25 mouse cellular contexts compared by ENCODE assay signal in the genomic region with DNA sequence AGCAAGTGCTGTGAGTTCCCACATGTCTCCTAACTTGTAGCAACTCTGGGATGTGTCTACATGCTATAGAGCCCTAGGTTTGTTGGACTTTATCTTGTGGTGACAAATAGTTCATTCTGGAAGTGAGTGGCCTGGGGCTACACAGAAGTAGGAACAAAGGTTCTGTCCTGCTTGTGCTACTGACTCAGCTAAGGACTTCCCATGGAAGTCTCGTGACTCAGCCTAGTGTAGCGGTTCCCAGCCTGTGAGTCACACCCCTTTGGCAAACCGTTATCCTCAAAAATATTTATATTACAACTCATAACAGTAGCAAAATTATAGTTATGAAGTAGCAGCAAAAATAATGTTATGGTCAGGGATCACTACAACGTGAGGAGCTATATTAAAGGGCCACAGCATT.
A peak's percentile ranks its signal among the peaks of the same experiment; 100 is the strongest.
DNase-seq lines count a peak whose midpoint lies in the region; ATAC-seq and TF ChIP-seq lines count a peak whose summit lies in the region.
"Had no signal": no experiment of that assay in that cellular context is flagged by ENCODE, and none has a peak within 500 bp of the region (broad histone marks: within the 10 kb centered on the region; RNA-seq: fewer than 3 reads in every experiment).

No protein-coding gene starts in this region.

- H3K79me2 ChIP-seq in macrophage (ENCODE audit: inconsistent target), result no peaks in the 10 kb centered on the region

- TF ChIP-seq CTCF in lung, postnatal 0 days (IDR thresholded peaks at IDR 0.05), result no peak

- no peaks in the 10 kb centered on the region for H3K4me1 ChIP-seq in lung, postnatal 0 days (ENCODE audit: insufficient read depth, low read depth, low read length)
- H3K4me1 ChIP-seq: embryonic facial prominence, embryonic 15.5 days; limb, embryonic 13.5 days; midbrain, embryonic 15.5 days had no signal

- peak overlapping the region; percentile 80 for H3K27ac ChIP-seq in macrophage
- no peak overlapping the region for H3K27ac ChIP-seq in lung, postnatal 0 days (ENCODE audit: low read length)
- H3K27ac ChIP-seq: embryonic facial prominence, embryonic 15.5 days; forebrain, embryonic 10.5 days; kidney, postnatal 0 days; limb, embryonic 13.5 days; liver, embryonic 14.5 days; neural tube, embryonic 13.5 days had no signal

- H3K4me2 ChIP-seq in lung, postnatal 0 days (replicated peaks; ENCODE audit: low read depth, low read length), result no peak overlapping the region
- H3K4me2 ChIP-seq: embryonic facial prominence, embryonic 15.5 days; hindbrain, embryonic 12.5 days; limb, embryonic 13.5 days; lung, embryonic 14.5 days; midbrain, embryonic 15.5 days; neural tube, embryonic 13.5 days had no signal

- DNase-seq in adrenal gland, postnatal 14 days, result peak; percentile 45
- DNase-seq in adrenal gland, postnatal 4 days (ENCODE audit: low spot score in 2 of 2), result no peak
- DNase-seq in 3T3-L1 (ENCODE audit: low read depth, low spot score) (peak; percentile 89), adipocyte (ENCODE audit: low spot score) (peak; percentile 71)
- no peak for DNase-seq in spleen, adult 12 weeks (ENCODE audit: low spot score)
- no peak for DNase-seq in lung, postnatal 0 days (ENCODE audit: low spot score)
- DNase-seq: cerebellum, adult 2 months; cerebellum, postnatal 25 days; forebrain, postnatal 0 days; gastrocnemius, postnatal 36 days; kidney, adult 18-20 months; layer of hippocampus, adult 9-11 months; lung, embryonic 14.5 days; lung, postnatal 4 days; thymus, adult 2 months; thymus, postnatal 4 days had no signal

- H3K36me3 ChIP-seq in macrophage (ENCODE audit: inconsistent target), result no peaks in the 10 kb centered on the region
- H3K36me3 ChIP-seq in lung, postnatal 0 days (ENCODE audit: insufficient read depth, low read length), result no peaks in the 10 kb centered on the region
- H3K36me3 ChIP-seq: hindbrain, embryonic 12.5 days; midbrain, embryonic 15.5 days; neural tube, embryonic 13.5 days had no signal

- no peak for TF ChIP-seq EP300 in lung, postnatal 0 days (IDR thresholded peaks at IDR 0.05)

- WGBS in macrophage (ENCODE audit: missing documents), result 40% methylated on average over 4 of the region's 4 CpGs
- 67% methylated on average over 4 of the region's 4 CpGs for WGBS in lung, postnatal 0 days

- H3K9ac ChIP-seq in lung, postnatal 0 days (replicated peaks; ENCODE audit: low read depth), result no peak overlapping the region
- H3K9ac ChIP-seq: embryonic facial prominence, embryonic 15.5 days; forebrain, postnatal 0 days; hindbrain, embryonic 12.5 days; limb, embryonic 13.5 days; liver, embryonic 14.5 days; lung, embryonic 14.5 days; midbrain, embryonic 15.5 days; neural tube, embryonic 13.5 days had no signal

- no peak for ATAC-seq in lung, postnatal 0 days
- ATAC-seq: forebrain, postnatal 0 days; midbrain, embryonic 15.5 days had no signal

- H3K27me3 ChIP-seq in lung, postnatal 0 days (replicated peaks; ENCODE audit: insufficient read depth, low read length), result no peaks in the 10 kb centered on the region
- H3K27me3 ChIP-seq: embryonic facial prominence, embryonic 15.5 days; hindbrain, embryonic 12.5 days; limb, embryonic 13.5 days; midbrain, embryonic 15.5 days; neural tube, embryonic 13.5 days had no signal

- H3K4me3 ChIP-seq in macrophage (ENCODE audit: inconsistent target), result no peak overlapping the region
- H3K4me3 ChIP-seq in lung, postnatal 0 days (ENCODE audit: low read depth, low read length), result no peak overlapping the region
- H3K4me3 ChIP-seq: embryonic facial prominence, embryonic 15.5 days; forebrain, embryonic 10.5 days; hindbrain, embryonic 12.5 days; limb, embryonic 13.5 days; midbrain, embryonic 15.5 days; neural tube, embryonic 13.5 days had no signal

- H3K9me3 ChIP-seq in lung, postnatal 0 days (ENCODE audit: low read length), result no peaks in the 10 kb centered on the region
- H3K9me3 ChIP-seq: embryonic facial prominence, embryonic 15.5 days; forebrain, embryonic 10.5 days; hindbrain, embryonic 12.5 days; limb, embryonic 13.5 days; midbrain, embryonic 15.5 days; neural tube, embryonic 13.5 days had no signal

Comparison
In these comparisons a context has a peak if more than half of its experiments do, and no peak if none do; other contexts are left out.
1. DNase-seq: peak in adrenal gland, postnatal 14 days (single experiment), 3T3-L1 (single experiment) and adipocyte (single experiment); none in adrenal gland, postnatal 4 days (0 of 2), spleen, adult 12 weeks (single experiment) and lung, postnatal 0 days (single experiment).